Mouse (Mus musculus) heart, postnatal 14 days (tissue): ENCODE results near the gene Syt13. TPM values are rescaled to one million over a fixed set of nuclear protein-coding genes. Genes with fewer than 3 reads are reported as not detected.
A peak's percentile ranks its signal among the peaks of the same experiment; 100 is the strongest.

ENCODE experiments used
- DNase-seq, 2 experiments: peaks; one replicate each; pipeline ENCODE4 v3.0.0; 2021 to 2022
- intact Hi-C: fragments of 180-260 bp; cut with DNase I; formaldehyde crosslinking; loops from one replicate; pipeline ENCODE4 v1.15.1; 2025
- total RNA-seq, 2 experiments: library from RNA; stranded (reverse); gene quantifications; 2 replicates each; pipeline ENCODE4 v1.2.3; 2021

Syt13 gene
- total RNA-seq, 2 experiments from 2014 or later: 0.36 to 0.95 TPM

DNA sequence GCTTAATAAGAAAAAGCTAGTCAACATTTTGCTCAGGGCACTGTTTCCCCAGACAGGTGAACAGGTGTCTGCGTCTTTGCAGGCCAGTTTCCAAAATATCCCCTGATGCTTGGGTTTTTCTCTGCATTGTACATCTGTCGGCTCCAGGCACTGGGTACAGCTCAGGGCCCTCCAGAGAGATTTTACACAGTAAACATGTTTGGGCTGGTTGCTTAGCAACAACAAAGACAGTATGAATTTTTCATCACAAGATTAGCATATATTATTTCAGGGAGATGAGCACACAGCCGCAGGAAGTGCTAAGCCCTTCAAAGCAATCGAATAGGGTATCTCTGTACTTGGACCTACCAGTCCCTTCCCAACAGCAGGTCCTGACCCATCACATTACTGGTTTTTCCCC lies 5.8 kb downstream of the Syt13 start:
- DNase-seq: no peak
- intact Hi-C loops: no loop called here

DNA sequence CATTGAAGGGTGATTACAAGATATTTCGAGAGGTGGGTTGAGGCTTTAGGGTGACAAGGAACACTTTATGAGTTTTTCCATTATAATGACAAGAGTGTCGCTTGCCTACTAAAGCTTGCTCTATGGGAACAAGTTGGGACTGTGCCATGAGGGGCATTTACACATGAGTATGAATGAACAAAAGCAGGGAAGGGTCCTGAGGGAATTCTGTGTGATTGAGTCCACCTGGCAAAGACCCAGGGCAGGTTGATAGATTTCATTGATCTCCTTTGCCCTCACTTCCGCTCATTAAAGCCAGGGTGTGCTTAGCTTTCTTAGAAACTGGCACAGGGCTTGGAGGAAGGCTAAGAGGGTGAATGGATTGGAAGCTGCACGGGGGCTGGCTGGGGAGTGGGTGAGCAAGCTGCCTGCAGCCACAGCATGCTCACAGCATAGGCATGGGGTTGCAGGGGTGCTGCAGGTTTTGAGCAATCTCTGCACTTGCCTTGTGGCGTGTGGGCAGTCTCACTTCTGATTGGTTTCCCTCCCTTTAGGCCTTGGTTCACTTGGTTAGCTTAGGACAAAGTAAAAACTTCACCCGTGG lies 9.9 kb downstream of the Syt13 start:
- intact Hi-C loops: no loop called here
- no peak for DNase-seq

DNA sequence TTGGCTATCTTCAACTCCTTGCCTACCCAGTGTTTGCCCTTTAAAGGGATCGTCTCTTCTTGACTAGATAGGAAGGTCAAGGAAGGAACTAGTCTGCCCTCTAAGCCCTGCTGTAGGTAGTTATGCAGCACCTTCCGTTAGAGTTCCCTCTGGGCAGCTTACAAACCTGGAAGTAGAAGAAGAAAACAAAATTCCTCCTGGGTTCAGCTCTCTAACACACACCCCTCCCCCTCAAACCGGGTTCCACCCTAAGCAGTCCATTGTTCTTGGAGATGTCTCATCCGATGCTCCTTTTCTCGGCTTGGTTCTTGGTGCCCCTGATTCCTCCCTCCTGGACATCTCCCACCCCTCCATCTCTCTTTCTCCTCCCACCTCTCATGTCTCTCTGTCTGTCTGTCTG lies 14.8 kb downstream of the Syt13 start:
- intact Hi-C loops: no loop called here
- no peak for DNase-seq

DNA sequence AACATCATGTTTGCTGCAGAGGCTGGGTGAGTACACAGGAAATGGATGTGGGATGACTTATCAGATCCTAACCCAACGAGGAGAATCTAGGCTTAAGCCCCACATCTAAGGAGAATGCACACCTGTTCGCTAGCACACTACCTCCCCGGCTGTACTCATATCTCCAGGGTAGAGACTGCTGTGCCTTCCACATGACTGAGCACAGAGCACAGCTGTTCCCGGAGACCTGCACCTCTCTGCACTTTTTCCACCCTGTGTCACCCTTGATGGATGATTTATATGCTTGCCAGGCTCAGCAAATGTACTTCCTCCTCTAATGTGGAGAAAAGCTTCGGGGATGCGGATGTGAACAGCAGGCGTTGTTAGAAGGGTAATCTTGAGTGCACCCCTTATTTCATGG lies 16.2 kb downstream of the Syt13 start:
- intact Hi-C loops: no loop called here
- no peak for DNase-seq

DNA sequence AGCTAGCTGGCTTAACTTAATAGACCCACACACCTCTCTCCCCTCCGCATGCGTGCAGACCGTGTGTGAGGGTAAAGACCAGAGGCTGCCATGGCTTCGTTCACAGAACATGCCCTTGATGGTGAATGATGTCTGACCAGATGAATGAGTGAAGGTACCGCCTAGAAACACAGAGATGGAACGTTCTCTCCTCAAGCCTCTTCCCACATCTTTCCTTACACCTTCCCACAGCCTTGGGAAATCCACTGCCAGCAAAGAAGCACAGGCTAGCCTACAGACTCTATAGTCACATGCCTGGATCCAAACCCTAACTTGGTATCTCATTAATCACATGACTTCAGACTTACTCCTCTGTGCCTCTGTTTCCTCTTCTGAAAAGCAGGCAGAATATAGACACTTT lies 18.5 kb downstream of the Syt13 start:
- DNase-seq: no peak
- intact Hi-C loops: no loop called here

DNA sequence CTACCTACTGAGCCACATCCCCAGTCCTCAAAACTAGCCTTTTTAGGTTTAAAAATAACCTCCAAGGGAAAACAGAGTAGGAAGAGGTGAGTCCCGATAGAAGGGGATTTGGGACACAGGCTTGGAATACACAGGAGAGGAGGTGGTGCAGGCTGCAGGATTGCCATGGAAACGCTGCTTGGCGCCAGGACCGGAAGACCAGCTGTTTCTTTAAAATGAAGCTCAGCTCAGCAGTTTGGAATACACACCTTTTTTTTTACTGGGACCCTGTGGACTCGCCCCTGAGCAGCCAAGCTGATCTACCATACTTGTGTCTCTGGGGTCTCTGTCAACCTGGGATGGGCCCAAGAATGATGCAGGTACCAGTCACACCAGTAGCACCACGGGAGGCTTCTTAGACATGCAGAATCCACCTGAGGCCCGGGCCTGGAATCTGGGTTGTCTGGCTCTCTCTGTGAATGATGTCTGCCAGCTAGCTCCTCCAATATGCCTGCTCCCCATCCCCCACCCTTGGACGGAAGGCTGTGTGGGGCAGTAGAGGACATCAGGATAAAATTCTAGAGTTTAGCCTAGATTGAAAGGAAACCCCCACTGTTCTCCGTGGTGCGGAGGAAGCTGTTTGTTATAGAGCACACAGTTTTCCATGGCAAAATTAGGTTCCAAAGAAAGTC lies 19.5 kb downstream of the Syt13 start:
- DNase-seq: peak in 1 of 2 experiments; percentile 16
- intact Hi-C loops: no loop called here

DNA sequence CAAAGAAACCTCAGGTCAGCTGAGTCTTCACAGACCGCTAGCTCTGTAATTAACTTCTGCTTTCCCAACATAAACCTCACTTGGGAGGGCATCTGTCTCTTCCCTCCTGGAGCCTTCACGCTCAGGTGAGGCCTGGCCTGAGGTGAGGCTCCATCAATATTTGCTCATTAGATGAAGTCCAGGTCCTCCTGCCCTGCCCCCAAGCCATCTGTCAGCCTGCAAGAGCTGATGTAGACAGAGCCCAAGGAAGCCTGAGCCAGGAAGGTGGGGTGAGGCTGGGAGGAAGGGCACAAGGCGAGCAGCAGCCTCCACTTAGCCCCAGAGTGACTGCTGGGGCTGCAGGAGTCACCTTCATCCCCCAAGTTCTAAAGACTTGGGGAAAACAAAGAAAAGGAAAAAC lies 20.6 kb downstream of the Syt13 start:
- no peak for DNase-seq
- intact Hi-C loops: no loop called here

DNA sequence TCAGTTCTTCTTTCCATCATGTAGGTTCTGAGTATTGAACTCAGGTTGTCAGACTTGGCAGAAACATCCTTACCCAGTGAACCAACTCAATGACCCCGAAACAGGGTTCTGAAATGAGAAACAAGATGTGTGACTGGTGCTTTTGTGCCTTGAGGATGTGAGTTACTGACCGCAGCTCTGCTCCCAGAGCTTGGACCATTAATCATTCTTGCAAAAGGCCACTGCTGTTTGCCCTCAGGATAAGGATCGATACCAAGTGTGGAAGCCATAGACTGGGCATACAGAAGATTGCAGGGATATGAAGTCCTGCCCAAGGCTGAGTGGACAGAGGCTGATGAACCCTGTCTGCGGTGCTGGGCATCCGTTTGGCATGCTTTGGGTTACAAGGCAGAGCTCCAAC lies 23.2 kb downstream of the Syt13 start:
- no peak for DNase-seq
- intact Hi-C loops: no loop called here

DNA sequence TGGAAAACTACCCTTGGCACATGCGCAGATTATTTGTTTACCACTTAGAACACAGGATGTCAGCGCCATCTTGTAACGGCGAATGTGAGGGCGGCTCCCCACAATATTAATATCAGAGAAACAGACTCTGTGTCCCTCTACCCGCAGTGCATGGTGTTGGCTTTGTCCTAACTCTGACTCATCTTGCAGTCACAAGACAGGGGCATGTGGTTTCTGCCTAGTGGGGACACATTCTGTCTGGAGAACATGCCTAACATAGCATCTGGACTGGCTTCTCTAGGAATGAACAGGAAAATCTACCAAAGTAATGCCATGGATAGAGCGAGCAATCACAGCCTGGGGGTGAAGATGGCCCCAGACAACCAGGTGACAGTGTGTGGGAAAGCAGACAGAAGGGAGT lies 23.9 kb downstream of the Syt13 start:
- DNase-seq: no peak
- intact Hi-C loops: no loop called here

DNA sequence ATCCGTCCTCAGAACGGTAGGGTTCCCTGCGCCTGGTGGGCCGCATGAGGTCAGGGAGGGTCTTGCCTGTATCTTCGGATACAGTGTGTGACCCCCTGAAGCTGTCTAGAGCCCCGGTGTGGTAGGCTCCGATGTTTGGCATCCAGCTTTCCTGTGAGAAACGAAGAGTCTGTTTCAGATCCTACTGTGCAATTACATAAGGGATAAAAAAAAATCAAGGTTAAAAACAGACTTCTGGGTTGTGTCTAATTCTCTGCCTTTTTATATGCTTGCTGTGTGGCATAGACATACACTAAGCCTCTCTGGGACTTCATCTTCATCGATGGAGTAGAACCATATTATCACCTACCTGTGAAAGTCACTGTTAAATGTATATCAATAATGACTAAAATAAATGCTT lies 26.1 kb downstream of the Syt13 start:
- intact Hi-C loops: no loop called here

DNA sequence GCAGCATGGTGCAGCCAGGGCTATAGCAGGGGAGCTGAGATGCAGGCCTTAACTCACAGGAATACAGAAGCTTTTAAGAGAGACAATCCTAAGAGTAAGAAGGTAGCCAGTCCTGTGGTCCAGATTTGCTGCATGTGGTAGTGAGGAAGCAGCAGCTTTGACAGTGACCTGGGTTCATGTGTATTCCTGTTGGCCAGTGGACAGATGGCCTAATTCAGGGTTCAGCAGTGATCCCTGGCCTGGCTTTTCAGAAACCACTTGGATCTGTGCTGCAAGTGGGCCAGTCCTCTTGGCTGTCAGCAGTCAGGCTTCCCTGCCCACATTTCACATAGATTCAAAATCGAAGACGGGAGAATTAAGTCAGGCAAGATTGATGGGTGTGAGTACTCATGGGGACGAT lies 26.6 kb downstream of the Syt13 start:
- intact Hi-C loops: no loop called here
- DNase-seq: no peak

More for the DNA sequence above, 26.1 kb downstream of the Syt13 start:
- no peak for DNase-seq

DNA sequence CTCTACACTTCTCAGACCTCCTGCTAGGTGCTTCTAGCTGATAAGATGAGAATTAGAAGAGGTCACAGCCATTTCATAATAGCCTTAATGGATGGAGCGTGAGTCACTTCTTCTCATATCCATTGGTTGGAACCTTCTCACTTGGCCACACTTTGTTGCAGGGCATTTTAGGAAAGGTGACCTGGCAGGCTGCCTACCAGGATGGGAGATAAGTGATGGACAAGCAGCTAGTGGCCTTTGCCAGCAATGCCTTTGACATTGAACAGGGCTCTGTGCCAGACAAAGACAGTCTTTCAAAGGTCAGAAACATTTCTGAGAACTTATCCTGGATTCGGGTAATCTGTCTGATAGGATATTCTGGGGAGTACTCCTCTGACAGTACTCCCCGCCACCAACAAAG lies 28.5 kb downstream of the Syt13 start:
- intact Hi-C loops: no loop called here
- DNase-seq: peak; percentile 35 to 48

DNA sequence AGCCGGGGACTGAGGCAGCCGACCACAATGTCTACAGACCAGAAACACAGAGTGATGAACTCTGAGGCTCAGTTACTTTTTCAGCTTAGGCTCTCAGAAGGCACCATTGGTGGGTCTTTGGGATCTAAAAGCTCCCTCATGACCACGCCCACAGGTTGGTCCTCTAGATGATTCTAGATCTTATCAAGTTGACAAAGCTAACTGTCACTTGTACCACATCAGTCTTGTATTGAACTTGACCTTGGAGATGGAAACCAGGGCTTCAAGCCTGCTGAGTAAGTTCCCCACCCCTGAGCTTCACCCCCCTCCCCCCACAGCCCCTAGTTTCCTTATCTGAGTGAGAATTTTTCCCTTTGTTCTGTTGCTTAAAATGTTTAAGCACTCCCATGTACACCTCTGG lies 29.5 kb downstream of the Syt13 start:
- DNase-seq: no peak
- intact Hi-C loops: no loop called here

DNA sequence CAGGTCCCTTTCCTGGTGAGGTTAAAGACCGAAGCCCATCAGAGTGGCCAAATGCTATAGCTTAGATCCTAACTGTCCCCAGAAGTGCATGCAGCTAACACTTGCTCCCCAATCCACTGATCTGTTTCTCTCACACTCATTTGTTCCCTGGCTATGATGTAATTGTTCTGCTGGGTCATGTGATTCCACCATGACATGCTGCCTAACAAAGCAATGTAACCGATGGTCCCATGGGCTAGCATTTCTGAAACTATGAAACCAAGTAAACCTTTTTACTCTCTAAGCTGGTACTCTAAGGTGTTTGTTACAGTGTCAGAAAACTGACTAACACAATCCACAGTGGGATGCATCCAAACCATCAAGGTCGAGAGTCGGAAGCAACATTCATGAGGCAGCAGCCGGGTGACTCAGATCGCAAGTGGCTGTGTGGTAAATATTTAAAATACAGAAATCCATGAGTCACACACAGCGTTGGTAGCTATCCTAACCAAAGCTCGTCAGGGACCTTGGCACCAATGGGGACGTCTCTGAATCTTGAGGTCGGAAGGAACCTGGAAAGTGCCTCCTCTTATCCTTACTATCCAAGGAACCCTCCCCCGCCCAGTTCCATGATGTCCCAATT lies 30.3 kb downstream of the Syt13 start:
- intact Hi-C loops: no loop called here
- no peak for DNase-seq

DNA sequence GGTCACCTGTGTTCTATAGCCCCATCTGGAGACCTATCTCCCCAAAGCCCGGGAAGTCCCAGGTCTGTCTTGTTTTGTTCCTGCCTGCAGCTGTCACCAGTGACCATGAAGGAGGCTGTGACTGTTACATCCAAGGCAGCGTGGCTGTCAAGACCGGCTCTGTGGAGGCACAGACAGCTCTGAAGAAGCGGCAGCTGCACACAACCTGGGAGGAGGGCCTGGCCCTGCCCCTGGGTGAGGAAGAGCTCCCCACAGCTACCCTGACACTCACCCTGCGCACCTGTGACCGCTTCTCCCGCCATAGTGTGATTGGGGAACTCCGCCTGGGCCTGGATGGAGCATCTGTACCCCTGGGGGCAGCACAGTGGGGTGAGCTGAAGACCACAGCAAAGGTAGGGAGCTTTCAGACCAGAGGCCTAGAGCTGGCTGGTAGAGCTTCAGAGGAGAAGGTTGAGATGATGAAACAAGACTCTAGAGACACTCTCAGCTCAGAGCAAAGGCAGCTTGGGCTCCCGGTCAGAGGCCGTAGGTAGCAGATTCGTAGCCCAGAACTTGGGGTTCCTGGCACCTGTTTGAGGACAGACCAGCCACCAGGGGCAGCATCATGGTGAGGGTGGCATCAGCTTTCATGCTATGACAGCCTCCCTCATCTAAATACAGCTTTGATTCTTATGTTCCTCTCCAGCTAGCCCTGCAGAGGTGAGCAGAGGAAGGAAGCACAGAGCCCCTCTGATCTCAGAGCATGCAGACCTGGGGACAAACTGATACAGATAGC lies 31.1 kb downstream of the Syt13 start:
- DNase-seq: no peak
- intact Hi-C loops: no loop called here

DNA sequence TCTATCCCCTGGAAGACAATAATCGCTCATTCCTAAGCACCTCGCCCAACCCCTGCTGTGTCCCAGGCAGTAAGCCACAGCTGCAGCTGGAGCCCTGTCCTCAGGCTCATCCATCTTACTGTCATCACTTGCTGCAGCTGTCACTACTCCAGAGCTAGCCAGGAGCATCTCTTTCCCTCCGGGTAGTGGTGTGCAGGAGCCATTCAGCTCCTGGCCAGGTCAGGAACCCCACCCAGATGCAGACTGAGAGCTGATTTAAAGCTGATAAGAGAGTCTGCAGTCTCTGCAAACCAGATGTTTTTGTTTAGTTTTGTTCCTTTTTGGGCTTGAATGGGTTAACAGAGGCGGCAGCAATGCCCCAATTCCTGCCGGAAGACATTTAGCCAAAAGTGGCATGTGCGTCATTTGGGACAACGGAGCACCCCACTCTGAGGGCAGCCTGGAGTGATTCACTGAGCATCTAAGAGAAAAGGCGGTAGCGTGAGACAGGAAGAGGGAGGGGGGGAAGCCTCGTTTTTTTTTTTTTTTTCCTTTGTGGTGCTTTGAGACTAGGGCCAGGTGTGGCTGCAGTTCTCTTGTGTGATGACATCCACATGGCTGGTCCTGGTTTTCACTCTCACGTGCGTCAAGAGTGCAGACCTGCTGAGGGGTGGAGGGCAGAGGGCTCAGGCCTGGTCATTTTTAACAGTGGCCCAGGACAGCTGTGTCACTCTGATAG lies 33.2 kb downstream of the Syt13 start:
- DNase-seq: peak; percentile 47 to 68
- intact Hi-C loops: no loop called here

DNA sequence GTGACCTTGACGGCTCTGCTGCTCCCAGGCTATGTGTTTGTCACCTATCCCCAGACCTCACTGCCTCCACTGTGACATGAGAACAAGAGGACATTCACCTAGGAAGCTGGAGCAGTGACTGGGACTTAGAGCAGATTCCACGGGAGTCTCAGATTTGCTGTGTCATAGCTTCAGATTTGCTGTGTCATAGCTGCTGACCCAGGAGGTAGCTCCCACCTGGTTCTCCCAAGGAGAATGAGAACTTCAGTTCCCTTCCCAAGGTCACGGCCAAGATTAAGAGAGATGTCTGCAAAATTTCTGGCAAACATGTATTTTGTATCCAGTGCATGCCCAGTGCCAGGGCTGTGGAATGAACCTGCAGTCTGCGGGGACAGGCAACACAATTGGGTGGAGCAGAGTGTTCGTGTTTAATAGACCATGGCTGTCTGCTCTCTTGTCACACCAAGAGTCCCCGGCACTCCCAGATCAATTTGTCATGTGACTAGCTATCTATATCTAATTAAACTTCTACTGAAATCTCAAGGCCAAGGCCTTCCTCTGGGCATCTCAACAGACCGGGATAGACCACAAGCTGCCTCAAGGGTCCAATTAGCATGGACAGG lies 33.9 kb downstream of the Syt13 start:
- no peak for DNase-seq
- intact Hi-C loops: no loop called here

DNA sequence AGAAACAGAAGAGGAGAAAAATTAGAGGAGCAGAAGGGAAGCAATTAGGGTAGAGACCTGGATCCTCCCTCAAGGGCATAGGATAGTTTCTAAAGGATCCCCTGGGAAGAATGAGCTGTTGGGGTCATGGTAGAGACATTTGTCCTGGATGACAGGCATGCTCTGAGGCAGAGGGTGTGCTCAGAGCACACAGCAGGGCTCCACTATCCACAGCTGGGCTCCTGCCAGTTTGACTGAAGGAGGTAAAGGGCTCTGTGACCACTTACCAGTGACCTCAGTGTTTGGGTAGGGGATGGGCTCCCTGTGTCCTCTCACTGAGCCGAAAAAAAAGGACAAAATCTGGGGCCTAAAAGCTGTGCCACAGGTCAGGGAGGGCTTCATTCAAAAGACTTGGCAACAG lies 34.6 kb downstream of the Syt13 start:
- intact Hi-C loops: no loop called here
- no peak for DNase-seq

DNA sequence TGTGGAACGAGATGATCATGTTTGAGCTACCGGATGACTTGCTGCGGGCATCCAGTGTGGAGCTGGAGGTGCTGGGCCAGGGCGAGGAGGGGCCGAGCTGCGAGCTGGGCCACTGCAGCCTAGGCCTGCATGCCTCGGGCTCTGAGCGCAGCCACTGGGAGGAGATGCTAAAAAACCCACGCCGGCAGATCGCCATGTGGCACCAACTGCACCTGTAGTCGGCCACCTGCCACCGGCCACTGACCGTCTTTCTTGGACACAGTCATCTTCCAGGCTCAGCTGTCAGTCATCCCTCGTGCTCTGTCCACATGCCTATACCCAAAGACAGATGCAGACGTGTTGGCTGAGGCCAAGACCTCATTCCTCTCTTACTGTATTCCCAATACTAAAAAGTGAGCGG lies 38.6 kb downstream of the Syt13 start:
- DNase-seq: no peak
- intact Hi-C loops: no loop called here

DNA sequence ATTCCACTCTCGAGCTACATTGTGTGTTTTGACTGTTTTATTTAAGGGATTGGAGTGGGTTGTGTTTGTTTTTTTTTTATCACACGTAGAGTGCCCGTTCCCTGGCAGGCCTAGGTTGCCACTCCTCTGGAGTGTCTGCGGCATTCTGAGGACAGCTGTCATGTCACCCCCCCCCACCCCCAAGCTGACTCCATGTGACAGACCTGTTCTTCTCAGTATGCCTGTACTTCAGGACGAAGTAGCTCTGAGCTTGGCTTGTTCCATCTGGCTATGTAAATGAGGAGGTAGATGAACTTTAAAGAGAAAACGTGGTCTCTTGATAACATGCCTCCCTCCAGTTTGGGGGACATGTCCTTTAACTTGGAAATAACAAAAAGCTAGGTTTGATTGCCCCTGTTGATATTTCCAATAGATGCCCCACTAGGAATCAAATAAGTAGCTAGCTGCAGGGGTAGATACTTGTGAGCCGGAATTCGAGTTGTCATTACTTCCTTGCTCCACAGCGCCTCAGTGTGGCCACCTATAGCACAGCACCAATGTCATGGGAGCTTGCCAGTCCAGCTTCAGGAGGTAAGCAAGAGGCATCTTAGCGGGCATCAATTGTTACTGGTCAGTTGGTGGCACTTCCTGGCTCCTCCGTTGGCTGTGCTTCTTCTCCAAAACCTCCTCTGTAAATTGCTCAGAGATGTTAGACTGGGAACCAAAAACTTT lies 39.7 kb downstream of the Syt13 start:
- peak; percentile 71 to 81 for DNase-seq
- intact Hi-C loops: loop anchor here (2.0 kb wide), 1 partner anchor 50 kb away; no protein-coding TSS in a partner anchor
